Mouse (Mus musculus) layer of hippocampus, adult 9-11 months (tissue): ENCODE data around the gene Olfr967.
"Not testable (repeated sequence)": the region's sequence is repeated elsewhere in the genome, so short reads cannot be mapped to it uniquely, and the experiment has no call there.

Experiments used
- DNase-seq: peaks from one replicate; pipeline ENCODE4 v3.0.0; 2022

Olfr967 gene

DNA sequence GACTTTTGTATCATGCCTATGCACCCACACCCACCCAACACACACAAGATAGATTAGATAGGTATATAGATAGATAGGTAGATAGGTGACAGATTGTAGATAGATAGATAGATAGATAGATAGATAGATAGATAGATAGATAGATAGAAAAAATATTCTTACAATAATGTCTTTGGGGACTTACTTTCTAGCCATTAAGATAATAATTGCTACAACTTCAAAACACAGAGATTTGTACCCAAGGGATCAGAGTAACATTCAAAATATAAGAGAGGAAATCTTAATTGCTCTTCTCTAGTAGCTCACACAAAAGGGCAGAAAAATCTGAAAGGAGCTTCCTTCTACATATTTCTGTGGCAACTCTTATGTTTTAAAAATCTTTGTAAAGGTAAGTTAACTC is at the start of gene Olfr967:
Olfr967 (plus strand) TSS at position 301 of the 400 bp plus-strand sequence.
- no peak for DNase-seq

- not testable (repeated sequence) for DNase-seq
These were observed 44.9 kb upstream of the Olfr967 start for GRCm38 (mm10) chr9:39701123-39701522.

DNA sequence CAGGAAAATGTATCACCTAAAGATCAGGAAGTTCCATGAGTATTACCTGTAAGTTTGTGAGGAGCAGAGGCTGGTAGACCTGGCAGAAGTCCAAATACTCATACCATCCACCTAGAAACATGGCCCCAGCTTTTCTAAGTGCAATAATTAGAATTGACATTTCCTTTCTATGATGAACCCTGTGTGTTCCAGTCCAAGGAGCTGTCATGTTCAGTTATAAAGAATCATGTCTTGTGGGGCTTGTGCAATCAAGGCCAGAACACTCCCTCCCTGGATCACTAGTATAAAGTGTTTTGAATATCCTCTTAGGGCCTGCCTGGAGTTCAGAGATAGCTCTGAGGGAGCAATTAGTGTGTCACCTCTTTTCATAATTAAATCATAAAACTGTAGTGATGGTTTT is 39.0 kb upstream of the Olfr967 start, which contains the start of gene Olfr149:
Olfr149 (minus strand) TSS at position 101 of the 400 bp plus-strand sequence.
- DNase-seq: no peak

- DNase-seq: no peak
These were observed 37.1 kb upstream of the Olfr967 start for GRCm38 (mm10) chr9:39708958-39709357.

DNA sequence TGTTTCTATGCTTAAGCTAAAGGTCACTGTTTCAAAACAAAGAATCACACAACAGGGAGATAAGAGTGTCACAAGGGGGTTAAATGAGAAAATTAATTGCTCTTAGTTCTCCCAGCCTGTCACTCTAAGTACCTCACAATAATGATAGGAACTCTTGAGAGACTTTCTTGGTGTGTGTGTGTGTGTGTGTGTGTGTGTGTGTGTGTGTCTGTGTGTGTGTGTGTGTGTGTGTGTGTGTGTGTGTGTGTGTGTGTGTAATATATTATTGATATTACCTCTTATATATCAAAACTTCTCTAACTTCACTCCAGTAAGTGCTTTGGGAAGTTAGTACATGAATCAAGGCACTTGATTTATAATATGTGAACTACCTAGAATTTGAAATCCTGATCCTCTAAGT is 35.0 kb upstream of the Olfr967 start, which contains the start of gene Olfr965:
Olfr965 (plus strand) TSS at position 301 of the 400 bp plus-strand sequence.
- DNase-seq: no peak

GRCm38 (mm10) chr9:39730678-39731077 is 15.4 kb upstream of the Olfr967 start, which contains the start of gene Olfr150:
Olfr150 (plus strand) TSS chr9:39730978.
- DNase-seq: no peak

GRCm38 (mm10) chr9:39740741-39741140 is 5.3 kb upstream of the Olfr967 start:
- no peak for DNase-seq

DNA sequence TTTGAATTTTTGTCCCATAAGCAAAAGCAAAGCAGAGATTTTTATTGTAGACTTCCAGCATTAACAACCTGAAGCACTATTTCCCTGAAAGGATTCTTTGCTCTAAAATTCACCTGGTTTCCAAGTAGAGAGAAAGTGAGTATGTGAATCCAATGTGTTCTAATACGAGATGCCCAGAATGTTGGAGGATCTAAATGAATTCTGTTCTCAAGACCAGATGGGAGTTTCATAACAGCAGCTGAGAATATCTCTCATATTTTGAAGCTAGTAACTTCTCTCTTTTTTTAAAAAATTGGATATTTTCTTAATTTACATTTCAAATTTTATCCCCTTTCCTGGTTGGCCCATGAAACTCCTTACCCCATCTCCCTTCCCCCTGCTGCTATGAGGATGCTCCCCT is 379 bp downstream of the Olfr967 start:
- peak; percentile 6 for DNase-seq

GRCm38 (mm10) chr9:39783153-39783552 is 37.1 kb downstream of the Olfr967 start, which contains the start of gene Olfr968:
Olfr968 (minus strand) TSS chr9:39783253.
- no peak for DNase-seq

DNA sequence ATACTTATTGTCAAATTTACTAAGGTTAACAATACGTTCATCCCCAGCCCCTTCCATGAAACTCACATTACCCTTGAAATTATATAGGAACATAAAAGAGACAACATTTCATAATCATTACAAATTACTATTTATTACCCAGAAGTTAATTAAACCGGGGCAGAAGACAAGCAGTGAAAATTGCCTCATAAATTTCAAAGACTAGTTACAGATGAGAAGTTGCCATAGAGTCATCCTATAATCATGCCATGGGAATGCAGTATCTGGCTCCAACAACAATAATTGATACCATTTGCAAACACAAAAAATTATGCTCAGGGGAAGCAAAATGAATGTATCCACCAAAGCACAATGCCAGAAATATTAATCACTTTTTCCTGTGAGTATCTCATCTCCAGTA is 44.5 kb downstream of the Olfr967 start, which contains the start of gene Olfr969:
Olfr969 (plus strand) TSS at position 388 of the 400 bp plus-strand sequence.
- DNase-seq: no peak
